Mouse (Mus musculus): Measurements from ENCODE around the gene Pln.

Pln gene

DNA sequence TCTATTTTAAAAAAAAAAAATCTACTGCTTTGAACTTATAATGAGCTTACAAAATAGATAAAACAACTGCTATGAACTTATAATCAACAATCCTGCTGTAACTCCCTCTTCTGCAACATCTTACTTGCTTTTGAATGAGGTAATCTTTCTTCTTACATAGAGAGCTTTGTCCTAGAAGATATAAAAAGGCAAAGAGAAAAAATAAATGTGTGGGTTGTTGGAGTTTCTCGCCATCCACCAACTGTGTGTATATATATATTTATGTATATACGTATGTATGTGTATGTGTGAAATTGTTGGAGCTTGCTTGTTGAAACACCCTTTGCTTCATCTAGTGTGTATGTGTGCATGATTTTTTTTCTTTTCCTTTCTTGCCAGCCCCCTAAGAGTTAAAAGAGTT is 29.8 kb downstream of the Pln start:
- no peak for DNase-seq (ENCODE audit: low spot score)

GRCm38 (mm10) chr10:53373885-53374578 is 36.6 kb downstream of the Pln start:
- no peak for DNase-seq (ENCODE audit: low spot score)

GRCm38 (mm10) chr10:53377096-53377495 is 39.6 kb downstream of the Pln start:
- no peak for DNase-seq (ENCODE audit: low spot score)

DNA sequence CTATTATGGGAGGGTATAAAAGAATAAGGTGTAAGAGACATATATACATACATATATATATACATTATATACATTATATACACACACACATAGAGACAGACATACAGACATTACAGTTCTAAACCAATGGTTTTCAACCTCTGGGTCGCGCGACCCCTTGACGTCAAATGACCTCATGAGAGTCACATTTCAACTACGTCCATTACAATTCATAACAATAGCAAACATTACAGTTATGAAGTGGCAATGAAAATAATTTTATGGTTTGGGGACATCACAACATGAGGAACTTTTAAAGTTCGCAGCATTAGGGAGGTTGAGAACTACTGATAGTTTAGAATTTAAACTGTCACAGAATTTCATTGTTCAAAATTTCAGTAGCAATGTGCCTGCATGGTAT is 40.8 kb downstream of the Pln start:
- DNase-seq (ENCODE audit: low spot score), result no peak

GRCm38 (mm10) chr10:53378981-53379708 is 41.7 kb downstream of the Pln start:
- no peak for DNase-seq (ENCODE audit: low spot score)

DNA sequence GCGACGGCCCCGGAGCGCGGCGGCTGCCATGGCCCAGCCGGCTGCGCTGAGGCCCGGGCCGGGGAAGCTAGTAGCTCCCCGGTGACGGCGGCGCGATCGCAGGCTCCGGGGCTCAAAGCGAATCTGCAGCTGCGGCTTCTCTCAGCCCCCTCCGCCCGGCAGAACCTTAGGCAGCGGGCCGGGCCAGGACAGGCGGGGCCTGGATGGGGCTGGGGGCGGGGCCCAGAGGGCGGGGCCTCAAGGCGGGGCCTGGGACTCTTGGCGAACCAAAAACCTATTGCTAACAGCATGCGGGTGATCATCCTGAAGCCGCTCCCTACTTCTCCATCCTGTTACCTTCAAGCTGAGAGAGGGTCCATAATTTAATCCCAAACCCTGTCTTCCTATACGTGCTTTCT is 42.2 kb downstream of the Pln start, which contains the start of gene Cep85l:
Cep85l (minus strand) TSS at position 239 of the 398 bp plus-strand sequence.
- peak; percentile 91 for DNase-seq (ENCODE audit: low spot score)

DNA sequence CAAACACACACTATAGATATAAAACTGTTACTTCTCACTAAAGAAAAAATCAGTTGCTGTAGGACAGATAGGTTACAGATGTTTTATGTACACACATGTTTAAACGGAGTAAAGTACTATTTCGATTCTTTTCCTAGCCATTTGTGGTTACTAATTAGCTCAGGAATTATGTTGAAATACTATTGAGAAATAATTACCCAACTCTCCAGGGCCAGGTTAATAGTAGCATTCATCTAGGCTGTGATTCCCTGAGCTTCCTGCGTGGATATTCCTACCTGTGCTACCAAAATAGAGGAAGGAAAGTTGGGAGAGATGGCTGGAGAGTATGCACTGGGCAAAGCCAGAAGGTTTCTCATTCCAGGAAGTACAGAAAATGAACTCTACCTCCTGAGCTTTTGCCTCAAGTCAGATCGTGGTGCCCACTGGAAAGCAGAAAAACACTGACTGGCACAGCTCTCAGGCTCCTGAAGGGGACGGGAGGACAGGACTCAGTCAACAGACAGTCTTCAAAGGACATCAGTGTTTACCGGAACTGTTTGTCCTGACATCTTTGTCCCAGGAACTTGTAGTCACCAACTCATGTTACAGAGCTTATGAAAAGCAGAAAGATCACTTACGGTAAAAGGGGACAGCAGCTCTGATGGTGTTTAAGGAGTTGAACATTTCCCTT is 45.4 kb downstream of the Pln start:
- no peak for DNase-seq (ENCODE audit: low spot score)

GRCm38 (mm10) chr10:53384896-53385295 is 47.4 kb downstream of the Pln start:
- DNase-seq (ENCODE audit: low spot score), result no peak

DNA sequence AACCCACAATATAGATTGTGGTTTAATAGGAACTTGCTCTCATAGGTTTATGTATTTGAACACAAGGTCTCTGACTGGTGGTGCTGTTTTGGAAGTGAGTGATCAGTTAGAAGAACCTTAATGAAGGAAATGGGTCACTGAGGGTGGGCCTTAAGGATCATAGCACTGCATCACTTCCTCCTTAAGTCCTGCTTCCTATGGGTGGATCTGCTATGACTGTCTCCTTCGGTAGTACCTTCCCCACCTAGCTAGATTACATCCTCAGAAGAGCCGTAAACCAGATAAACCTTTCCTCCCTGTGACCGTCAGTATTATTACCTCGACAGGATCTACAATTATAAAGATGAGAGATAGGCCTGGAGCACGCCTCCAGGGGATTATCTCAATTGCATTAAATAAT is 48.0 kb downstream of the Pln start:
- no peak for DNase-seq (ENCODE audit: low spot score)

DNA sequence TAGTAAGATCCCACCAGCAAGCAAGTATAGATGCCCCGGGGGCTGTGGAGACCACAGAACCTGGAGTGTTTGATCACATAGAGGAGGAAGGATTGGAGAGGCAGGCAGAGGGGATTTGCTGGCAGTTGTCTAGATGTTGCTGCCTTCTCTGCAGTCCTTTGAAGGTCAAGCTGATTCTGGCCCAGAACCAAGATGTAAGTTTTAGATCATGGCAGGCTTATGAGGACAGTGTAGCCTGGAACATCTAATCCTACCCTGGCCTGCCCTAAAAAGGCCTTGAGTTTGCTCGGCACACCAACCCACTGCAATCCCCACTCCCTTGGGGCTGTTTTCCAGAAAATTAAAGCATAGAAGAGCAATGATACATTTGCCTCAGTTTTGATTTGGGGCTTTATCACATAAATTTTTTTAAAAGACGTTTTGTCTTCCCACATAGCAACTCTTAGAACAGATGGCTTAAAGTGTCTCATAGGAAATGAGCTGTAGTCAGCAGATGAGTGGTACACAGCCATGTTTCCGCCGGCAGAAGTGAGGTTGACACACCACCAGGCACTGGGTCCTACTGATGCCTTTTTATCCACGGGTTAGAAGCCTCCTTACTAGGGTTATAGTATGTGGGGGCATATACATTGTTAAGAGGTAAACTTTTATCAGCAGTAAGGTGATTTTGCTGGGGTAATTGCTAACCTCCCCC is 50.9 kb downstream of the Pln start:
- DNase-seq (ENCODE audit: low spot score), result no peak

DNA sequence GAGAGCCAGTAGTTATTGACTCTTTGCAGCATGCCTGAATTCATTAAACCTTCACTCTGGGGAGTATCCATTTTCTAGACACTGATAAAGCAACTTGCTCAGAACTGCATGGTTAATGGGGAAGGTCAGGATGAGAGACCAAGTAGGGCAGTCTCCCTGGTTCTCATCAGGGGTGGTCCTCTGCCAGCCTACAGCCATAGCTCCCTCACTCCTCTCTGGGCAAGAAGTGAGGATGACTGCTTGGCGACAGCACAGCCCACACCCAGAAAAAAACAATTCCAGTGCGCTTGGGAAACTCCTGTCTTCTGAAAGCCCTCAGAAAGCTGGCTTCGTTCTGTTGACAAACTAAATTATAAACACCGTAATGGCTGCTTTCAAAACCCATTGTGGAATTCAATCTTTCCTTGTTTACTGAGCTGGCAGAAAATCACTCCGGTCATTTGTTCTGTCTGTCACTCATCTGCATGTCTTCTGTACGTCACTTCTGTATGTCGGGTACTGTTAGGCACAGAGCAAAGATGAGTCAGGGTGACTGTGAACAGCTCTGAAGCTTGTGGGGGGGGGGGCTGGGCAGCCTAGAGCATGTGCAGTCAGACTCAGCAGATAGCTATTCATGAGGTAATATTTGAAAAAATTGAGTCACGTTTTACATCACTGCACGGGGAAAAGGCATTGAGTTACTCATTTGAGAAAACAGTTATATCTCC is 57.6 kb downstream of the Pln start:
- no peak for DNase-seq (ENCODE audit: low spot score)
